Mouse (Mus musculus): ENCODE measurements around the gene Cngb1.

Gene Cngb1

GRCm38 (mm10) chr8:95323201-95323600 is 16.8 kb upstream of the Cngb1 start:
- no peak for DNase-seq

GRCm38 (mm10) chr8:95320224-95321139 is 14.1 kb upstream of the Cngb1 start:
- peak; percentile 84 for DNase-seq

- no peak for DNase-seq
Observed at GRCm38 (mm10) chr8:95315350-95315749, 9.0 kb upstream of the Cngb1 start.

- DNase-seq, result no peak
Observed at GRCm38 (mm10) chr8:95314707-95315106, 8.3 kb upstream of the Cngb1 start.

GRCm38 (mm10) chr8:95313857-95314256 is 7.5 kb upstream of the Cngb1 start:
- DNase-seq, result no peak

GRCm38 (mm10) chr8:95312836-95313235 is 6.5 kb upstream of the Cngb1 start:
- DNase-seq, result peak in 1 of 2 experiments; percentile 31

GRCm38 (mm10) chr8:95310342-95310970 is 4.1 kb upstream of the Cngb1 start, which contains the start of gene Tepp:
Gene Tepp, plus strand, starts transcription at chr8:95310566.
- DNase-seq, result no peak

- no peak for DNase-seq
Observed at GRCm38 (mm10) chr8:95305526-95305925, 859 bp downstream of the Cngb1 start.

GRCm38 (mm10) chr8:95302410-95302809 is 4.0 kb downstream of the Cngb1 start:
- DNase-seq, result peak; percentile 28 to 40

GRCm38 (mm10) chr8:95293891-95294290 is 12.5 kb downstream of the Cngb1 start:
- no peak for DNase-seq

- no peak for DNase-seq
Observed at GRCm38 (mm10) chr8:95293172-95293571, 13.2 kb downstream of the Cngb1 start.

GRCm38 (mm10) chr8:95289066-95289650 is 17.2 kb downstream of the Cngb1 start:
- DNase-seq, result no peak

- no peak for DNase-seq
Observed at GRCm38 (mm10) chr8:95281493-95281892, 24.9 kb downstream of the Cngb1 start.

GRCm38 (mm10) chr8:95272871-95273270 is 33.5 kb downstream of the Cngb1 start:
- DNase-seq, result no peak

GRCm38 (mm10) chr8:95271841-95272240 is 34.5 kb downstream of the Cngb1 start:
- DNase-seq, result no peak

GRCm38 (mm10) chr8:95270501-95270900 is 35.9 kb downstream of the Cngb1 start:
- no peak for DNase-seq

- DNase-seq, result no peak
Observed at GRCm38 (mm10) chr8:95262181-95262580, 44.2 kb downstream of the Cngb1 start.

GRCm38 (mm10) chr8:95255611-95256010 is 50.8 kb downstream of the Cngb1 start:
- no peak for DNase-seq

GRCm38 (mm10) chr8:95254564-95255434 is 51.6 kb downstream of the Cngb1 start:
- DNase-seq, result peak; percentile 93 to 96

GRCm38 (mm10) chr8:95252056-95252455 is 54.3 kb downstream of the Cngb1 start:
- DNase-seq, result no peak

GRCm38 (mm10) chr8:95249847-95250246 is 56.5 kb downstream of the Cngb1 start:
- DNase-seq, result peak; percentile 60 to 61

GRCm38 (mm10) chr8:95247277-95247676 is 59.1 kb downstream of the Cngb1 start:
- peak; percentile 60 to 69 for DNase-seq

- peak; percentile 80 to 88 for DNase-seq
Observed at GRCm38 (mm10) chr8:95245180-95245579, 61.2 kb downstream of the Cngb1 start.
